Mouse (Mus musculus): ENCODE measurements around the gene Emc7. TPM values are rescaled to one million over a fixed set of nuclear protein-coding genes. Genes with fewer than 3 reads are reported as not detected.
A peak's percentile ranks its signal among the peaks of the same experiment; 100 is the strongest.

Gene Emc7
- total and polyA plus RNA-seq, 3 experiments, result 6.6 to 17.7 (median 14.3) TPM

- TF ChIP-seq EP300 (IDR thresholded peaks at IDR 0.05; ENCODE audit: insufficient read depth, low read depth, low read length), result no peak
- TF ChIP-seq CTCF (IDR thresholded peaks at IDR 0.05), result no peak
- TF ChIP-seq POLR2A (IDR thresholded peaks at IDR 0.05; ENCODE audit: insufficient read depth, low read depth, low read length), result no peak
- H3K27ac ChIP-seq, result no peak overlapping the region
- H3K27me3 ChIP-seq (ENCODE audit: control insufficient read depth, insufficient read depth, low read length), result no peaks in the 10 kb centered on the region
- H3K79me2 ChIP-seq (replicated peaks; ENCODE audit: control insufficient read depth, insufficient read depth, low read length), result no peaks in the 10 kb centered on the region
- intact Hi-C loops (cut with DNase I), result no loop called here
- no peaks in the 10 kb centered on the region for H3K4me1 ChIP-seq (ENCODE audit: control insufficient read depth, insufficient read depth, low read length)
- H3K9ac ChIP-seq (ENCODE audit: low read depth, low read length), result no peak overlapping the region
- no peak overlapping the region for H3K4me3 ChIP-seq
- DNase-seq, result no peak
- H3K36me3 ChIP-seq (ENCODE audit: control insufficient read depth, insufficient read depth, low read length), result no peaks in the 10 kb centered on the region
- 75% methylated on average over 3 of the region's 3 CpGs for WGBS
Measured at GRCm38 (mm10) chr2:112517218-112517617, 62.4 kb downstream of the Emc7 start.

GRCm38 (mm10) chr2:112518541-112518940, 63.7 kb downstream of the Emc7 start:
- H3K79me2 ChIP-seq (replicated peaks; ENCODE audit: control insufficient read depth, insufficient read depth, low read length), result no peaks in the 10 kb centered on the region
- no peaks in the 10 kb centered on the region for H3K4me1 ChIP-seq (ENCODE audit: control insufficient read depth, insufficient read depth, low read length)
- no peak for DNase-seq
- no peak overlapping the region for H3K9ac ChIP-seq (ENCODE audit: low read depth, low read length)
- no peaks in the 10 kb centered on the region for H3K36me3 ChIP-seq (ENCODE audit: control insufficient read depth, insufficient read depth, low read length)
- H3K27ac ChIP-seq, result no peak overlapping the region
- intact Hi-C loops (cut with DNase I), result no loop called here
- H3K27me3 ChIP-seq (ENCODE audit: control insufficient read depth, insufficient read depth, low read length), result no peaks in the 10 kb centered on the region
- H3K4me3 ChIP-seq, result no peak overlapping the region
- TF ChIP-seq POLR2A (IDR thresholded peaks at IDR 0.05; ENCODE audit: insufficient read depth, low read depth, low read length) (no peak), CTCF (IDR thresholded peaks at IDR 0.05) (0 out of 2 replicates have a peak, but pooled peaks have one; percentile 20)

GRCm38 (mm10) chr2:112520526-112521482, 66.0 kb downstream of the Emc7 start:
- TF ChIP-seq POLR2A (IDR thresholded peaks at IDR 0.05; ENCODE audit: insufficient read depth, low read depth, low read length), result no peak
- TF ChIP-seq CTCF (IDR thresholded peaks at IDR 0.05), result 0 out of 2 replicates have a peak, but pooled peaks have one; percentile 10
- TF ChIP-seq EP300 (IDR thresholded peaks at IDR 0.05; ENCODE audit: insufficient read depth, low read depth, low read length), result no peak
- Histone ChIP-seq H3K79me2 (replicated peaks; ENCODE audit: control insufficient read depth, insufficient read depth, low read length) (no peaks in the 10 kb centered on the region), H3K9ac (ENCODE audit: low read depth, low read length) (no peak overlapping the region), H3K4me1 (ENCODE audit: control insufficient read depth, insufficient read depth, low read length) (no peaks in the 10 kb centered on the region), H3K36me3 (ENCODE audit: control insufficient read depth, insufficient read depth, low read length) (no peaks in the 10 kb centered on the region), H3K27me3 (ENCODE audit: control insufficient read depth, insufficient read depth, low read length) (no peaks in the 10 kb centered on the region), H3K4me3 (no peak overlapping the region), H3K27ac (no peak overlapping the region)
- WGBS, result 86% methylated on average over 4 of the region's 4 CpGs
- DNase-seq, result no peak
- intact Hi-C loops (cut with DNase I), result no loop called here

Other genes with a start within 250 kb of the Emc7 start
- gene Lpcat4, start 215.5 kb upstream of the Emc7 start, total RNA-seq (2021), result 1 to 10 TPM; 2.3 TPM
- gene Lpcat4, start 215.5 kb upstream of the Emc7 start, polyA plus RNA-seq (2012; rRNA removed), result 6.3 and 11.4 TPM in 2 replicates
- not detected for gene Nutm1, start 195.7 kb upstream of the Emc7 start, total RNA-seq (2021)
- not detected in 2 replicates for gene Nutm1, start 195.7 kb upstream of the Emc7 start, polyA plus RNA-seq (2012; rRNA removed)
- gene Nop10, start 193.1 kb upstream of the Emc7 start, total RNA-seq (2021), result 10 to 100 TPM; 61.8 to 65.4 TPM
- 89.0 and 113 TPM in 2 replicates for gene Nop10, start 193.1 kb upstream of the Emc7 start, polyA plus RNA-seq (2012; rRNA removed)
- 10 to 100 TPM; 31.1 to 32.9 TPM for gene Slc12a6, start 189.2 kb upstream of the Emc7 start, total RNA-seq (2021)
- gene Slc12a6, start 189.2 kb upstream of the Emc7 start, polyA plus RNA-seq (2012; rRNA removed), result 23.2 and 44.3 TPM in 2 replicates
- 1 to 10 TPM in 1 of 2 experiments, under 1 TPM in 1; 0.42 to 1.1 TPM for gene Gm21985, start 188.7 kb upstream of the Emc7 start, total RNA-seq (2021)
- gene Gm21985, start 188.7 kb upstream of the Emc7 start, polyA plus RNA-seq (2012; rRNA removed), result not detected in 2 replicates
- gene Emc4, start 87.0 kb upstream of the Emc7 start, total RNA-seq (2021), result 10 to 100 TPM; 63.6 to 68.4 TPM
- gene Emc4, start 87.0 kb upstream of the Emc7 start, polyA plus RNA-seq (2012; rRNA removed), result 82.1 and 135 TPM in 2 replicates
- 1 to 10 TPM; 3.9 to 4.4 TPM for gene Katnbl1, start 75.8 kb upstream of the Emc7 start, total RNA-seq (2021)
- gene Katnbl1, start 75.8 kb upstream of the Emc7 start, polyA plus RNA-seq (2012; rRNA removed), result 1.2 and 2.7 TPM in 2 replicates
- gene Chrm5, start 25.8 kb downstream of the Emc7 start, total RNA-seq (2021), result not detected
- gene Chrm5, start 25.8 kb downstream of the Emc7 start, polyA plus RNA-seq (2012; rRNA removed), result not detected in 2 replicates
- gene Aven, start 38.0 kb downstream of the Emc7 start, total RNA-seq (2021), result 10 to 100 TPM; 16.9 to 18.4 TPM
- 5.8 and 10.5 TPM in 2 replicates for gene Aven, start 38.0 kb downstream of the Emc7 start, polyA plus RNA-seq (2012; rRNA removed)

Measured in heart, adult 2 months (tissue).